Mouse (Mus musculus): Measurements from ENCODE around the gene Plin3.

GRCm38 (mm10) chr17:56309191-56309945 is 16.7 kb upstream of the Plin3 start:
- TF ChIP-seq ZC3H11A (IDR thresholded peaks at IDR 0.05; ENCODE audit: borderline replicate concordance, low read depth, low read length) (no peak), CHD2 (IDR thresholded peaks at IDR 0.05; ENCODE audit: low read depth, low read length) (no peak), HCFC1 (IDR thresholded peaks at IDR 0.05; ENCODE audit: borderline replicate concordance, insufficient read depth, low read length) (no peak), MAFK (IDR thresholded peaks at IDR 0.05; ENCODE audit: insufficient read depth, low read depth, low read length) (no peak)
